Mouse (Mus musculus) kidney, postnatal 0 days (tissue): ENCODE data around the gene Arhgef33. TPM values are rescaled to one million over a fixed set of nuclear protein-coding genes. Genes with fewer than 3 reads are reported as not detected.
"Not testable (repeated sequence)": the region's sequence is repeated elsewhere in the genome, so short reads cannot be mapped to it uniquely, and the experiment has no call there.

Experiments
- ATAC-seq: fragments of 200-750 bp; cut with Nextera tagmentation; replicated peaks from 2 replicates; pipeline ENCODE4 v1.8.0; 2017; ENCODE audit warnings: low read depth, moderate number of reproducible peaks, moderate TSS enrichment, moderate library complexity; ENCODE audit not compliant: low FRiP score
- DNase-seq: peaks from one replicate; pipeline ENCODE4 v3.0.0-alpha.2; 2016; ENCODE audit warnings: low spot score
- H3K27ac ChIP-seq: fragments of 300-500 bp; sonication (generic); 2 replicates; pipeline ENCODE4 v1.5.1; 2014; ENCODE audit warnings: mild to moderate bottlenecking
- H3K27me3 ChIP-seq: fragments of 300-500 bp; sonication (generic); 2 replicates; pipeline ENCODE4 v1.6.1; 2014; ENCODE audit warnings: low read length, mixed read lengths; ENCODE audit not compliant: insufficient read depth
- H3K36me3 ChIP-seq: fragments of 300-500 bp; sonication (generic); 2 replicates; pipeline ENCODE4 v1.6.1; 2014; ENCODE audit warnings: low read length, mixed read lengths; ENCODE audit not compliant: insufficient read depth
- H3K4me1 ChIP-seq: fragments of 300-500 bp; sonication (generic); replicated peaks from 2 replicates; pipeline ENCODE4 v1.6.1; 2014; ENCODE audit warnings: antibody characterized with exemption, low read length, mixed read lengths; ENCODE audit not compliant: insufficient read depth
- H3K4me2 ChIP-seq: fragments of 300-500 bp; sonication (generic); 2 replicates; pipeline ENCODE4 v1.6.1; 2014; ENCODE audit warnings: mild to moderate bottlenecking, low read length, moderate library complexity, mixed read lengths
- H3K4me3 ChIP-seq: fragments of 300-500 bp; sonication (generic); replicated peaks from 2 replicates; pipeline ENCODE4 v1.5.1; 2014; ENCODE audit warnings: low read depth, low read length
- H3K9ac ChIP-seq: fragments of 300-500 bp; sonication (generic); 2 replicates; pipeline ENCODE4 v1.6.1; 2014; ENCODE audit warnings: low read depth, low read length
- H3K9me3 ChIP-seq: fragments of 300-500 bp; sonication (generic); replicated peaks from 2 replicates; pipeline ENCODE4 v1.6.1; 2016; ENCODE audit warnings: low read length, inconsistent platforms, mixed read lengths
- CTCF ChIP-seq: IDR thresholded peaks from 2 replicates; pipeline ENCODE4 v1.5.1; 2016; ENCODE audit warnings: antibody characterized with exemption, low read depth, mild to moderate bottlenecking, moderate library complexity
- WGBS: fragments of 180-500 bp; shearing (Covaris S2); extraction: QIAGEN DNeasy Blood & Tissue Kit; methylation state at CpG from one replicate; pipeline ENCODE4 v1.1.7; 2014; 5-methylcytosine and 5-hydroxymethylcytosine counted together
- polyA plus RNA-seq: library from polyadenylated mRNA; unstranded; fragments of >200 nt; fragmentation: Nextera tagmentation; extraction: Ambion mirVana; gene quantifications from 2 replicates; pipeline ENCODE4 v1.2.1, GENCODE M21; 2015

Gene Arhgef33
- 1.4 and 2.3 TPM in 2 replicates for polyA plus RNA-seq

DNA sequence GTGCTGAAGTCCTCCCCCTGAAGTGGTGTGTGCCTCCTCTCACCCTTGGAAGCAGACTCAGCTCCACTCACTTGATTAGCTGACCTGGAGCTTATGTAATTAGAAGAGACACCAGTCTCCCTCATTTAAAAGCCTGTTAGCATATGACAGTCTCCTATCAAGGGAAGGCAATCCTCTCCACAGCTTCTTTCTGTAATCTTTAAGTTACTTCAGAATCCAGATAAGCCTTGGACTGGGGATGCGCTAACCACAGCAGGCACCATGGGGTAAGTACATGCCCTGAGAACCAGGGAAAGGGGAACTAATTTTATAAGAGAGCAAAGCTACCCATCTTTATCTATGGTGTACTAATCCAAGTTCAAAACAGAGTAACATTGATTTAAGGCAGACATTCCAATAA is at the start of gene Arhgef33:
Gene Arhgef33, plus strand, starts transcription at position 157 of the 400 bp plus-strand sequence.
- H3K27ac ChIP-seq: no peak within 1 kb of the TSS
- ATAC-seq (no peak), DNase-seq (no peak)
- WGBS: 100% methylated on average over 1 of the region's 1 CpGs
- no peak within 1 kb of the TSS for H3K4me3 ChIP-seq
- TF ChIP-seq CTCF: no peak
- no peaks in the 10 kb centered on the region for H3K36me3 ChIP-seq
- H3K4me2 ChIP-seq: no peak within 1 kb of the TSS
- no peaks in the 10 kb centered on the region for H3K27me3 ChIP-seq
- no peaks in the 10 kb centered on the region for H3K4me1 ChIP-seq
- H3K9me3 ChIP-seq: no peaks in the 10 kb centered on the region
- no peak within 1 kb of the TSS for H3K9ac ChIP-seq

DNA sequence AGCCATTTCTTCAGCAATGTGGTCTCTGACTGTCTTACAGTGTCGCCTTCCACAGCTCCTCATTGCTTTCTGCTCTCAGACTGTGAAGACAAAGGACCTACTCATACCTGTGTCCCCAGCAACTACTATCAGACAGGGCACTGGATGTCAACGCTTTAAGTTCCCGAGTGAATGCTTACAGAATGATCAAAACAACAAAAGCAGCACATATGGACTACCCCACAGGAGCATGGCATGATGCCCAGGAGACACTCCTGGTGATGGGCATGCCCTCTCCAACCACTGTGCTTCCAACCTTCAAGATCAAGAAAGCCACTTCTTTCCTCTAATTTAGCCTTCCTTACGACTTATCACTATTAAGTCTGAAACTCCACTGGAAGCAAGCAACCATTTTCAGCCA is 40.1 kb upstream of the Arhgef33 start:
- Histone ChIP-seq H3K4me2 (no peak overlapping the region), H3K36me3 (peaks cover 50% of the 10 kb centered on the region), H3K27ac (no peak overlapping the region), H3K27me3 (no peaks in the 10 kb centered on the region), H3K9ac (no peak overlapping the region), H3K9me3 (no peaks in the 10 kb centered on the region), H3K4me3 (no peak overlapping the region), H3K4me1 (no peaks in the 10 kb centered on the region)
- 97% methylated on average over 4 of the region's 4 CpGs for WGBS
- no peak for DNase-seq
- no peak for ATAC-seq
- no peak for TF ChIP-seq CTCF

DNA sequence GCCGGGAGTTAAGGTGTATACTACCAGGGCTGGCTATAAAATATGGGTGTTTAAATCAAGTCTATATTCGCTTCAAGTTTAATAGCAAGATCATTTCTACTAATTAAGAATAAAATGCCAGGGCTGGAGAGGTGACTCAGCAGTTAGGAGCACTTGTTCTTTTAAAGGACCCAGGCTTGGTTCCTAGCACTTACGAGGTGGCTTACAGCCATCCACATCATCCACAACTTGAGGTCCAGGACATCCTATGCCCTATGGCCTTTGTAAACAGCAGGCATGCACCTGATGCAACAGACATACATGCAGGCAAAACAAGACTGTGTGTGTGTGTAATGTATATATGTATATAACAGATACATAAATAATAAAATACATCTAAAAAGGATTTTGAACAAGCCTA is 39.1 kb upstream of the Arhgef33 start:
- Histone ChIP-seq H3K4me2 (no peak overlapping the region), H3K27me3 (no peaks in the 10 kb centered on the region), H3K9ac (no peak overlapping the region), H3K36me3 (peaks cover 51% of the 10 kb centered on the region), H3K4me3 (no peak overlapping the region), H3K27ac (no peak overlapping the region), H3K4me1 (no peaks in the 10 kb centered on the region), H3K9me3 (no peaks in the 10 kb centered on the region)
- no peak for TF ChIP-seq CTCF
- WGBS: 92% methylated on average over 3 of the region's 3 CpGs
- no peak for ATAC-seq
- DNase-seq: no peak

DNA sequence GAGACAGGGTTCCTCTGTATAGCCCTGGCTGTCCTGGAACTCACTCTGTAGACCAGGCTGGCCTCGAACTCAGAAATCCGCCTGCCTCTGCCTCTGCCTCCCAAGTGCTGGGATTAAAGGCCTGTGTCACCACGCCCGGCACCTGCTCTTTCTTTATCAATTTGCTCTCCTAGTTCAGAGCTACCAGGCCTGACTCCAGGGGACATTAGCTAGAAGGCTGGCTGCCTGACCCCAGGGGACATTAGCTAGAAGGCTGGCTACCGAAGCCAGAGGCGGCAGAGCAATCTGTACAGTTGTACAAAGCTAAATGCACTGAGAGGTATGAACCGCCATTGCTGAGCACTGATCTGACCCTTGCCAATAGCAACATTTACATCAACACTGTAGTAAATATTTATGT is 36.6 kb upstream of the Arhgef33 start:
- H3K27ac ChIP-seq, ATAC-seq, DNase-seq, H3K9ac ChIP-seq, H3K27me3 ChIP-seq, H3K4me3 ChIP-seq, H3K4me1 ChIP-seq, H3K4me2 ChIP-seq, H3K9me3 ChIP-seq: not testable (repeated sequence)
- 98% methylated on average over 7 of the region's 7 CpGs for WGBS
- H3K36me3 ChIP-seq: peaks cover 58% of the 10 kb centered on the region

DNA sequence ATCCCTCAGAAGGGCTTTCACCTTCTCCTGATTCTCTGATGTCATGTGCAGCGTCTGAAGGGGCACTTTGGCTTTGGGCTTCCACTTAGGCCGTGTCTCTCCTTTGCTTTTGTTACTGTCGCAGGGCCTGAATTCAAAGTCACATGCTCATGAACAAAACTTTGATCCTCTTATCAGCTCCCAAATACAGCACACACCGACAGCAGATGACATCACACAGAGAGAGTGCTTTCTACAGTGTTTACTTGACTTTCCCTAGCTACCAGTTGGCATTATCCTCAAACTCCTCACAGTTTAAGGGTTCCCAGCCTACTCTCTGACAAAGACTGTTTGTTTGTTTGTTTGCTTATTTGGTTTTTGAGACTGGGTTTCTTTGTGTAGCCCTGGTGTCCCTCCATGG is 29.0 kb upstream of the Arhgef33 start:
- no peak for DNase-seq
- TF ChIP-seq CTCF: no peak
- Histone ChIP-seq H3K27ac (no peak overlapping the region), H3K9ac (no peak overlapping the region), H3K36me3 (peaks cover 26% of the 10 kb centered on the region), H3K4me3 (no peak overlapping the region), H3K9me3 (no peaks in the 10 kb centered on the region), H3K4me1 (no peaks in the 10 kb centered on the region), H3K4me2 (no peak overlapping the region), H3K27me3 (no peaks in the 10 kb centered on the region)
- WGBS: 96% methylated on average over 4 of the region's 4 CpGs
- ATAC-seq: no peak

DNA sequence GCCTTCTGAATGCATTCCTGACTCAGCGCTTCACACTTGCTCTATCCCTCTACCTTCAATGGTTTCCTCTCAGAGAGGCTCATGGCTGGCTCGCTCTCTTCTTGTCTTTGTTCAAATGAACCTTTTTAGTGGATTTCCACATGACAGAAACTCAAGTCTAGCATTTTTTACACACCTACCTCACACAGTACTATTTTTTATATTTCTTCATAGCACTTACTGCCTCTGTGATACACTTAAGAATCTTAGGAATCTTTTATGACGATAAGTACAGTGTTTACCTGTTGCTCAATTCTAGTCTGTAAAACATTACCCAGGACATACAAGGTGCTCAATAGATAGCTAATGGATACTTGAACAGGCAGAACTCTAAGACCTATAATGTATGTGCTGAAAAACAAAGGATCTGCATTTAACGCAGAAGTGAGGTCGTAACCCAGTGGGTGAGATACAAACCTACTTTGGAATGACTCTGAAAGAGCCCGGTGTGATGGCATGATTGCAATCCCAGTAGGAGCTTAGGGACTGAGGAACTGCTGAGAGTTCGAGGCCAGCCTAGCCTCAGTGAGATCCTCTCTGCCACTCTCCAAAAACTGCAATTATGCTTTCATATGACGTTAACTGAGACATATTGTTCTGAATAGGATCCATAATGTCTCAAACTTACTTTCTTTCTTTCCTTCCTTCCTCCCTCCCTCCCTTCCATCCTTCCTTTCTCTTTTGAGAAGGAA is 27.7 kb upstream of the Arhgef33 start:
- no peak for TF ChIP-seq CTCF
- Histone ChIP-seq H3K9me3 (no peaks in the 10 kb centered on the region), H3K9ac (no peak overlapping the region), H3K27me3 (no peaks in the 10 kb centered on the region), H3K4me3 (no peak overlapping the region), H3K4me1 (no peaks in the 10 kb centered on the region), H3K27ac (no peak overlapping the region), H3K4me2 (no peak overlapping the region), H3K36me3 (peaks cover 17% of the 10 kb centered on the region)
- WGBS: 91% methylated on average over 8 of the region's 8 CpGs
- ATAC-seq (no peak), DNase-seq (no peak)

DNA sequence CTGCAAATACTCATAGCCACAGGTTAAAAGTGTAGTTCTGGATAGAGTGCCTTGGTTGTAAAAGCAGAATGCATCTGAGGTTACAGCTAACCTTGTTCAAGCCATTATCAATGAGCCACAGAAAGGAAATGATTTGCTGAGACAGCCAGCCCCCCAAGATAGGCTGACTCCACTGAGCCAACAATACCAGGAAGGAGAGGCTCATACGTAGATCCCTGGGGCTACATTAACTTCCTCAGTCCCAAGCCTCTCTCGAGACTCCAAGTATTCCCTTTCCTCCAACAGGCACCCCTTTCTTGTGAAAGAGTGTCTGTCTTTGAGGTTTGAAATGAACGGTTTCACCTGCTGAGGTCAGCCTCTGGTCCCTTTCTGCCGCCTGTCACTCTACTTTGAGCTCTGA is 22.8 kb upstream of the Arhgef33 start:
- no peak for TF ChIP-seq CTCF
- Histone ChIP-seq H3K4me1 (peaks cover 3% of the 10 kb centered on the region; the same call in 1 of the 2 replicates), H3K4me3 (no peak overlapping the region), H3K36me3 (0 out of 2 replicates have a peak, but pooled peaks cover 5% of the 10 kb centered on the region), H3K9me3 (no peaks in the 10 kb centered on the region), H3K4me2 (no peak overlapping the region), H3K9ac (no peak overlapping the region), H3K27ac (no peak overlapping the region), H3K27me3 (no peaks in the 10 kb centered on the region)
- ATAC-seq (no peak), DNase-seq (no peak)
- 78% methylated on average over 4 of the region's 4 CpGs for WGBS
